Mouse (Mus musculus) fibroblast of lung, adult 2 months (primary cell): Measurements from ENCODE around the gene Bcar3.

Experiments
- DNase-seq: peaks from one replicate; pipeline ENCODE4 v3.0.0-alpha.2; 2011; ENCODE audit warnings: low read depth

The Bcar3 gene

DNA sequence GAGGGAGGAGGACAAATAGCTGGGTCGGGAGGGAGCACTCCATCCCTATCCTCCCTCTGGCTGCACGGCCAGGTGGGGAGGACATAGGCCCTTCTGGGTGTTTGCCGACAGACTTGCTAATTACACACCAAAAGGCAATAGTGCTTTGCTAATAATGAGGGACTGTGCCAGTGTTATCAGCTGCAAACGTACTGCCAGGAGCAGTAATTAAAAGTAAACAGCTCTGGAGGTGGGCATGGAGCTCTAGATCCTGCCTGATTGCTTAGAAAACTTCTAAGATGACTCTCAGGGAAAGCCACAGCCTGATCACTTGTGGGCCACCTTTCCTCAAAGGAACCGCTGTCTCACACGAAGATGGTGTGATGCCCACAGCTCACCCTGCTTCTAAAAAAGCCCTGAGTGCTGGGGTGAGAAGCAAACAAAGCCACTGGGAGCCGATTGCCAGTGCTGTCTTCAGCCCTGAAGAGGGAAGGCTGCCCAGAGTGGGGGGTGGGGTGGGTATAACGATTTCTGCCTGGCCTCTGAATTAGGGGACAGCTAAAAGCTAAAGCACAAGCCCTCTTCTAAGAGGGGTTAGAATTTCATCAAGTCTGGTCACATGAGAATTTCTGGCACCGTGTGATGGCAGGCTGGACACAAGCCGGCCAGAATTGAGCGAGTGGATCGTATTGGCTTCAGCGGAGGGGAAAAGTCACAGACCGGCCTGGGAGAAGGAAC is 189.3 kb downstream of the Bcar3 start:
- DNase-seq: peak; percentile 34

DNA sequence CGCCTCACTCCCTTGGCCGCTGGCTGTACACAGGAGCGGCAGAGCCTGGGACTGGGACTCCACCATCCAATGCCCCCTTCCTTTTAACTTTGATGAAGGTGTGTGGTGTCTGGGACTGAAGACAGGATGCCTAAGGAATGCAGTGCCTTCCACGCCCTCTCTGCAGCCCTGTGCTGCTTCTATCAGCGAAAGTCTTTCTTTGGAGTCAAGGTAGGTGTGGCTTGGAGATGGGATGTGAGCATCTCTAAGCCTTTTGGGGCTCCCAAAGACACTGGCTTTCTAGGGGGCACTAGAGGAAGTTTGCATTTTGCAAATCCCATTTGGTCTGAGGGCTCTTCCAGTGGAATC is 189.8 kb downstream of the Bcar3 start:
- no peak for DNase-seq

GRCm38 (mm10) chr3:122484301-122484700 is 190.4 kb downstream of the Bcar3 start:
- DNase-seq: no peak

- no peak for DNase-seq
These were observed 191.8 kb downstream of the Bcar3 start for GRCm38 (mm10) chr3:122485699-122486098.

GRCm38 (mm10) chr3:122486193-122486592 is 192.3 kb downstream of the Bcar3 start:
- no peak for DNase-seq

DNA sequence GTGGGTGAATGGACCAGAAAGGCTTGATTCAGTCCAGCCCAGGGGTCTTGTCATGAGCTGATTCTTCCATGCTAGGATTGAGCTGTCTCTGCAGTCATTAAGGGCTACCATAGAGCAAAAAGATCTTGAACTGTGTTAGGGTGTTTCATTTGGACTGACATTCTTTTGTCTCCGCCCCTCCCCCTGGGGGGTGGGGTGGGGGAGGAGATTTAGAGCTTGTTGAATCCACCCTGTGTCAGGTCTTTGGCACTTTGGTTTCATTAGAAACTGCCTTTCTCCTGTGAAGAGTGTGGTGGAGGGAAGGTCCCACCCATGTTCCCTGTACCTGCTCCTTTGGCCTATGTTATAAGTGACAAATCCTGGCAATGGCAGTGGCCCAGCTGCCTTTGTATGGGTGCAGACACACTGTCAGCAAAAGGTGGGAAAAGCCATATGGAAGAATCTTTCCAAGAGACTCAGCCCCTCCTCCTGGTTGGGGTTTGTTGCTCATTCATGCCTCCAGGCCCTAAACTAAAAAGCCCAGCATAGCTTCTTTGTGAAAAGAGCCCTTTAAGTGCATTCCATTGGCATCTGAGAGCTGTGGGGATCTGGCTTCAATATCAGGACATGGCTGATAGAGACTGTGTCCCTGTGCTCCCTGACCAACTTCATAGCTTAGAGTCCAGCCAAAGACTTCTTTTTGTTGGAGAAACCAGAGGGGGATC is 194.3 kb downstream of the Bcar3 start:
- no peak for DNase-seq

GRCm38 (mm10) chr3:122490574-122490973 is 196.6 kb downstream of the Bcar3 start:
- DNase-seq: no peak

DNA sequence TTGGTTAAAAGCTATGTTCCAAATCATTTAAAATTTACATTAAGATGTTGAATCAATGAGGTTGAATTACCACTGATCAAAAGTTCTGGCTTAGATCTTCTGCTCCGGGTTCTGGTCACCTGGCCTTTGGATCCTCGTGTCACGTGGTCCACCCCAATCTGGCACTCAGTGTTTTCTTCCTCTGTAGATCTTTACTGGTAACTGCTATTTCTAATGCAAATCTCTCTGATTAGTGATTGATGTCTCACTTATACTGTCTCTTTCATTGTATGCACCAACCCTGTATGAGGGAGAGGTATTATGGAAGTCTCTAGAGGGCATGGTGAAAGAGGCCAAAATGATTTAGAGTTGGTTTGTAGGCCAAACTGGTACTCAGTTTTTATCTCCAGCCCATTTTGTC is 198.1 kb downstream of the Bcar3 start:
- DNase-seq: no peak

GRCm38 (mm10) chr3:122492872-122493615 is 199.1 kb downstream of the Bcar3 start:
- DNase-seq: no peak

GRCm38 (mm10) chr3:122494764-122495163 is 200.8 kb downstream of the Bcar3 start:
- no peak for DNase-seq

DNA sequence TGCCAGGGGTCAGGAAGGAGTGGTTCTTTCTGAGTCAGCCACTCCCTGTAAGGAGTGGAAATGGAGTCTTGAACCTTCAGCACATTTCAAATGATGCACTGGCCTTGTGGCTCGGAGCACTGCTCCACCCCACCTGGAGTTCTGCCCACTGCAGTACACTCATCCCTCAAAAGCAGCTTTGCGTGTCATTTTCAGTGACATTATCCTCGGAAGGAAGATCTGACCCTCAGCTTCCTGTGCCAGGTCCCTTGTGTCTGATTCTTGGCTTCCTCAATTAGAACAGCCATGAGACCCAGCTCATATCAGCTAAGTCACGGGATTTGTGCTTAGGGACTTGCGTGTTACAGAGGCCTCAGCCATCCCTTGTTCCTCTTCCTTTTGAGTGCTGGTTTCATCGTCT is 203.9 kb downstream of the Bcar3 start:
- no peak for DNase-seq

DNA sequence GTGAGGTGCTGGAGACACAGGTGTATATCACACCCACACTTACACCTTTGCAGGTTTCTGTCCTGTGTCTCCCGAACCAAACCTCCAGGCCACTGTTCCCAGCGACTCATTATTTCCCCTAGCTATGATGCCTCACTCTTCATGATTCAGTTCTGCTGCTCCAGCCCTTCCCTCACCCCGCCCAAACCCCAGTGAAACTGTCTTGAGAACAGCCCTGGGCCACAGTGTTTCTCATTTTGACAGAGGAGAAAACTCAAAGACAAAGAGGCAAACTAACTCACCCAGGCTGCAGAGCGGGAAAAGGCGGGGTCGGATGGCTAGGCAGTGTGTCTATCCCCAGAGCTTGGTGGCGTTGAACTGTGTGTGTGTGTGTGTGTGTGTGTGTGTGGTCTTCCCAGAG is 204.6 kb downstream of the Bcar3 start:
- no peak for DNase-seq

- no peak for DNase-seq
These were observed 205.7 kb downstream of the Bcar3 start for GRCm38 (mm10) chr3:122499647-122500046.

DNA sequence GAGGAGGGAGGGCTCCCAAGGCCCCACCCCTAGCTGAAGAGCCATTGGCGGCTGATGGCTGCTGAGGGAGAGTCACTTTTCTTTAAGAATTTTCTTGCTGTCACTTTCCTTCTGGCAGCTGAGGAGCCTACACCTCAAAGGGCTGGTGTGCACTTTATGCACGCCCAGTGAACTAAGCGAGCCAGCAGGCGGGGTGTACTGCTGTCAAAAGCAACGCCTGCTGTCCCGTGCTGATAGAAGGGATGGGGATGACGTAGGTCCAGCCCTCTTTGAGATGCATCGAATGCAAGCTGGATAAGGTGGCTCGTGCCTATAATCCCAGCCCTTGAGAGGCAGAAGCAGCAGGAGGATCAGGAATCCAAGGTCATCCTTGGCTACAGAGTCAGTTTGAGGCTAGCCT is 207.0 kb downstream of the Bcar3 start:
- no peak for DNase-seq

DNA sequence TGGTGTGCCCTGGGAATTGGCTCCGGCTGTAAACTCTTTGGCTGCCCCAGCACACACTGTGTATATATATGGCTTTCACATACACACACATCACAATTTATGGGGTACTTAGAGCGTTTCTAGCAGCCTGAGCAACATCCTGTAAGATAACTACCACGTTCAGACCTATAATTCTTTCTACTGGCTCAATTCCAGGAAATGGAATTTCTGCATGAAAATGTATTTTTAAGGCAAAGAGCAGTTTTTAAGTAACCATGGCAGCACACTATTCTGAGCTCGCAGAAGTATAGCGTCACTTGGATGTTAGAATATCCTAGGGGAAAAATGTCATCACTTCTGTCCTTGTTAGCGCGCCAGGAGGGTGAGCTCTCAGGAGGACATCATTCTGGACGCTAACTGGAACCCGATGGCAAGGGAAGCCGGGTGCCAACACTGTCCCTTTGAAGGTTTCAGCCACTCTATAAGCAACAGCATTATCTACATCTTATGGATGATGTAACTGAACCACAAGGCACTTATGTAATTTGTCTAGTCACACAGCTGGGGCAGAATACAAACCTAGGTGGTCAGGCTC is 212.5 kb downstream of the Bcar3 start:
- no peak for DNase-seq

- DNase-seq: no peak
These were observed 213.9 kb downstream of the Bcar3 start for GRCm38 (mm10) chr3:122507826-122508225.

- peak; percentile 40 for DNase-seq
These were observed 215.1 kb downstream of the Bcar3 start for GRCm38 (mm10) chr3:122509084-122509483.

GRCm38 (mm10) chr3:122509534-122510239 is 215.8 kb downstream of the Bcar3 start:
- DNase-seq: peak; percentile 46

DNA sequence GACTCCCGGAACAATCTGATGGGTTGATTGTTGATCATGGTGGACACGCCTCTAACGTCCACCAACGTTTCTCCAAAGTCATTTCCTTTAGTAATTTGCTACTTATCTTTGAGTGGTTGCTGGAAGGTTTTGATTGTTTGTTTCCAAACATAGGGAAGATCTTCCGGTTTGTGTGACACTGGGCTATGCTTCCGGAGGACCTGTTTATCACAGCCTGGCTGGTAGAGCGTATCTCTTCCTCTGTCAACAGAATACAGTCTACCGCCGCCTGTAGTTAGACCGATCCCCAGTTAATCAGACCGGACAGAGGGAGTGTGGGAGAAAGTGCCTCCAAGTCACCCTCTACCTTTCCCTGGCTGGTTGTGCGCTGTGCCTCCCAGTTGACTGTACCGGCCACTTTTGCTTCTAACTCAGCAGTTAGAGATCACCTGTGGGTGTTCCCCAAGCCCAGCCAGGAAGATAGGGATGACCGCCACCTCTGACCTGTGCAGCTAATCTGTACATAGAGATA is 216.4 kb downstream of the Bcar3 start:
- no peak for DNase-seq

GRCm38 (mm10) chr3:122510932-122511331 is 217.0 kb downstream of the Bcar3 start:
- no peak for DNase-seq

GRCm38 (mm10) chr3:122511721-122512619 is 218.0 kb downstream of the Bcar3 start:
- DNase-seq: no peak
